Mouse (Mus musculus) hematopoietic stem cell, adult 5-6 weeks (primary cell): ENCODE measurements at regions not wholly inside any gene's neighbourhood (a gene's known extent, or its start where the extent isn't known, plus 50 kb on each side); places are given as distances from the start of the nearest gene placed in this dataset.

Source experiments
- ATAC-seq, 2 experiments: fragments of 125-278 bp in 1 of 2; replicated peaks in 1 of 2; 2 replicates each; pipeline ENCODE4 v1.8.0; 2016 to 2017; ENCODE audit warnings: inconsistent platforms in 2 of 2, mild to moderate bottlenecking in 2 of 2, moderate number of reproducible peaks in 2 of 2, low read depth in 1 of 2, moderate TSS enrichment in 1 of 2; ENCODE audit not compliant: low FRiP score in 2 of 2, poor library complexity in 2 of 2, severe bottlenecking in 2 of 2, insufficient read depth in 1 of 2, low TSS enrichment in 1 of 2

DNA sequence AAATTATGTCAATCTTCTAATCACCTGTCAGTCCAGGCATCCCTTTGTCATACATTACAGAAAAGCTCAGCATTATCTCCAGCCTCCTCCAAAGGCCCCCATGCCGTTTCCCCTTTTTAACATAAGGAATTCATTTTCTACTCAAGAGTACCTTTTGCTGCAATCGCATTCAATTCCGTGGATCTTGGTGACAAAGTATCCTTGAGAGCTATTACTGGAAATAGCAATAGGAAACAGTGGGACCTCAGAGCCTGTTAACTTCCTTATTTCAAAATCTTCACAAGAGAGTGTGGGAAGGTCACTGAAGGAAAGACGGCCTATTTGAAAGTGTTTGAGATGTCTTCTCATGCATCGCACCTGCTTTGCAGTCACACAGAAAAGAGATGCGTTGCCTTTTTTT lies 2811.0 kb upstream of the Gm7489 start:
- peak; percentile 47 for ATAC-seq

DNA sequence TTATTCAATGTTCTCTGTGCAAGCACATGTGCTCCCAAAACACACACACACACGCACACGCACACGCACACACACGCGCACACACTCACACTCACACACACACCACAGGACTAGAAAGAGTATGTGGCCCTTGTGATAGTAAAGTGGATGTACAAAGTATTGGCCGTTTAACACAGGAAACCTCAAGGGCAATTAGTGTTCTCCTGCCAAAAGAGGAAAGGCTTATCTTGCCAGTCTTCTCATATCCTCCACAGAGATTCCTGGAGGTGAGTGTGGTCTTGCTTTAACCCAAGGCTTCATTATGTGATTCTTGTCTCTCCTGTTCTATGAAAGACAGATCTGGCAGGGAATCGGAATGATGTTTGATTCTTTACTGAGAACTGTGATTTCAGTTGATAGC lies 2810.5 kb upstream of the Gm7489 start:
- ATAC-seq: peak; percentile 60 to 85; a peak in 3 of 4 replicates

DNA sequence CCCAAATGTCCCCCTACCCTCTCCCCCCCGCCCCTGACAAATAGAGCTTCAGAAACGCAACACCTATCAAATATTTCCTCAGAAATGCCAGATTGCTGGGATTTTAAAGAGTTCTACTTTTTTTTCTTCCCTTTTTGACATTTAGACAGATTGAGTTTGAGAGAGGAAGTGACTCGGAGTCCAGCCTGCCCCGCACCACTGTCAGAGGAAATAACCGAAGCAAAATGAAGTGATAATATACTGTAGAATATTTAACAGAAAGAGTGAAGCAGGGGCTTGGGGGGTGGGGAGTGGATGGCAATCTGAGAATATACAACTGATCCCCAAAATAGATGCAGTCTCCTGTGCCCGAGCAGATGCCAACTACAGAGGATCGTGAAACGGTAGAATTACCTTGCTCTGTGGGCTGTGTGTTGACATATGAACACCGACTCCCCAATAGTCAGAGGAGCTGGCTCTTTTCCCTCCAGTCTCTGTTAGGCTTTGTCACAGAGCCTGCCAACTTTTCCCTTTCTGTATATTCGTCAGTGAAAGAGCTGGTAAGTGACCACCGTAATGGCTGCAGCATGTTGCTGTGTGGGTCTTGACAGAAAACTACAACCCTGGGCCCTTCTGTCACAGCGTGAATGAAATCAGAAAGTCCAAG lies 2800.9 kb upstream of the Gm7489 start:
- ATAC-seq: peak; percentile 76 to 84

DNA sequence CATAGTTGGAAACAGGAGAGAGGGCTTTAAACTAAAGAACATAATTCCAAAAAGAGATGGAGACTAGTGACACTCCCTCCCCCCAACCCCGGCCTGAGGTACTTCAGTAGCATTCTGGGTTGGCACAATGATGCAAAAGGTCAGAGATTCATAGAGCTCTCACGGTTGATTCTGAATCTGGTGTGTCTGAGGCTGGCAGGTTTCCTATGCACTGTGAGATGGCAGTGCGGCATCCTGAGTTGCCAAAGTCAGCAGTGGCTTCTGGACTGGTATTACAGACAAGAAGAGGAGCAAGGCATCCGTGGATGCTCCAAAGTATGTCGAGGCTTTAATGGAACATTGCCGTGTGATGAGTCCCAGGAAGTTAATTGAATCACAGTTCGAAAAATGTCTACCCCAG lies 2791.8 kb upstream of the Gm7489 start:
- ATAC-seq: no peak

DNA sequence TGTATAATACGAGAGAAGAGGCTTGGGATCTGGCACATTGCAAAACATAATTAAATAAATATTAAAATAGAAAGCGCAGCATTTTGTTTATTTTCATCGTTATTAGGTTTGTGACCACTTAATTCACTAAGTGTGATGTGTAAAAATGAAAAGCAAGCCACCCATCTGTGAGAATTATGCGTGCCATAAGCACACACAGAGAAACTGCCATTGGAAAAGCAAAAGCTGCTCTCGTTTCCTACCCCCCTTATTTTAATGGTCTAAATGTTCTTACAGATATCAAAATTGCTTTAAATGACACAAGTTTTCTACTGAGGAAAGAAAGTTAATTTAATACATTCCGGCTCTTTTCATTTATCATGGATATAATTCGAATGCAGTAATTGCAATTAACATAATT lies 2780.8 kb upstream of the Gm7489 start:
- no peak for ATAC-seq

DNA sequence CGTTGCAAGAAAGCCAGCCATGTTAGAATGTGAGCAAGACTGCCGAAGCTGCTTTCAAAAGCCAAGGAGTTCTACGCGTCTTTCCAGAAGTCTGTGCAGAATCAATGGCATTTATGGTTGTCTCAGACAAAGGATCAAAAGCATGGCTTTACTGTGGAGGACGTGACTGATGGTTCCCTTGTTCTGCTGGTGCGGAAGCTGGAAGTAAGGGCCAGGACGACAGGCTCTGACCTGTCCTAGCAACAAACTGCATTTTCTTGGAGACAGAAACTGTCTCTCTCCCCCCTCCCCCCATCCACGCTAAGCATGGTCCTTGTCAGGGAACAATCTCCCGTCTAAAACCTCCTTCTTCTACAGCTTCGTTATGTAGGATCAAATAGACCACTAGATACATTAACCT lies 2780.3 kb upstream of the Gm7489 start:
- ATAC-seq: no peak

DNA sequence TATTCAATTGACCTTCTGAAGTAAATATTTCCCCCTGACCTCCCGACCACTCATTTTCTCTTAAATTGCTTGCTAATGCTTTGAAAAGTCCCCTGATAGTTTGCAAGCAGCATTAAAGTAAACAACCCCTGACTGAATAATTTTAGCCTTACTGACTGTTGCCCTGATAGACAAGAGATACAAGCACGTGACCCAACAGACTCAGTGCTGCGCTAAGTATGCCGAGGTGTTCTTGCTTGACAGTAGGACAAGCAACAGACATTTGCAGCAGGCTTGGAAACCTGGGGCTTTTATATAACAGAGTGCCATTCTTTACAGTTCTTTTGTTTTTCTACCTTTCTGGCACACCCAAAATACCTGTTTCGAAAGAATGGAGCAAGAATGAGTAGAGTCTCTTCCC lies 2779.9 kb upstream of the Gm7489 start:
- ATAC-seq: no peak

DNA sequence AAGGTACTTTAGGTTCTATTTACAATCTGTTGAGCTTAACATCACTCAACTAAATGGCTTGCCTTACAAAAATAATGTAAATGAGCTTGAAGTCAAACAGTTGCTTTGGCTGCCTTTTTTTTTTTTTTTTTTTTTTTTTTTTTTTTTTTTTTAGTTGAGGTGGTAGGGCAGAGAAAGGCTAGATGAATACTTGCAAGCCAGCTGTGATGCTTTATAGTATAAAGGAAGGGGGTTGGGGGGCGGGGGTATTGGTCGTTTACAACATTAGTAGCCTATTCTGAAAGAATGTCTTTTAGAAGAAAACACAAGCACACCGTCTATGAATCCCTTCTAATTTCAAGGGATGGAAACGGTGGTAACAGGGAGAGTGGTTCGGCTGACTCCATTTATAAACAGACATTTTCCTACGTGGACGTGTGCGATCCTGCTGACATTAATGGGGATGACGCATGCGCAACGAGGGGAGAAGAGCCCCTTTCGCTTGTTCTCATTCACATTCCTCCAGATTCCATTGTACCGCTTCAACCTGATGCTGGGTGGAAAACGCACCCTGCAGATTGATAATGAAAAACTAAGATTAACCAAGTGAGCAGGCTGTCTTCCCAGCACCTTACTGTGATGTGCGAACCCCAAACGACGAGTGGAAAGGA lies 2779.2 kb upstream of the Gm7489 start:
- ATAC-seq: no peak

DNA sequence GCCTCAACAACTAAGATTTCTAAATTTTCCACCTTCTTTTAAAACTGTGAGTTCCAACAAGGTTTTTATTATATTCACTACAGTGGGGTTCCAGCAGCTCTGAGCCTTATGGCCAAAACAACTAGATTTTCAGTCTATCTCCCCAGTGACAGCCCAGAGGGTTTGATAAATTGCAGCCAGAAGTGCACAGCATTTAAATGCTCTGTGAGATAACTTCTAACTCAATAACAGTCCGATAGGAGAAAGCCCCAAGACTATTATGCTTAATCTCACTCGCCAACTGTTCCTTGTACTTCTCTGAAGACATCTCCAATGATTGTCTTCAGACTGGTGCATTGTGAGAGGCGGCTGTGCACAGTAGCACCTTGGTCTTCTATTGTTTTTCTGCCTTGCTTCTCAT lies 2774.5 kb upstream of the Gm7489 start:
- ATAC-seq: no peak

DNA sequence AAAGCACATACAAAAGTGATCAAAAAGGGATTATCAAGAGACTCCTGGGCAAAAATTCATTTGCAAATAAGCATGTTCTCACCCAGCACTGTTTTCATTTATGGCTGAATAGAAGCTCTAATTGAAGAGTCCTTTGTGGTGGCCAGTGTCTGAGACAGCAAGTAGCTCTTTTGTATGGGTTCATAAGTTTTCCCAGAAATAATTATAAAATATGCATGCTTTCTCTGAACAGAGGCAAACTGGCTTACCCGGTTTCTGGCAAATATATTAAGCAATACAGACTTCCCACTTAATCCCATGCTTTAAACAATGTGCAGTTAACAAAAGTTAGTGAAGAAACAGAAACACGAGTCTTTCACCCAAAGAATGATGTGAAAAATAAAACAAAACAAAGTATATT lies 2758.8 kb upstream of the Gm7489 start:
- ATAC-seq: no peak

DNA sequence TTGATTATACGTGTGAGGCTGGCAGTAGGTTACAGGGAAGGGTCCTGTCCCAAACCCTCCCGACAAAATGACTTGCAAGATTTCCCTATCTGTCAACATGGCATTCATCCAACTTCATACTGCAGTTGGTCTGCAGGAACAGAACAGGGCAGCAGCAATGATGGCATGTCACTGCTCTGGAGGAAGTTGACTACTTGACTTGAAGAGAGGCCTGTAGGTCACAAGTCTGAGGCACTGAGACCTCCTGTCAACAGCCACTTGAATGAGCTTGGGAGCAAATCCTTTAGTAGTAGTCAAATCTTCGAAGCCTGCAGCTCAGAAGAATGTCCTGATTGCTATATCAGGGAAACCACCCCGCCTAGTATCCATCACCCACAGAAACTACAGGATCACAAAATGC lies 2753.7 kb upstream of the Gm7489 start:
- peak; percentile 56 to 62; a peak in 3 of 4 replicates for ATAC-seq

DNA sequence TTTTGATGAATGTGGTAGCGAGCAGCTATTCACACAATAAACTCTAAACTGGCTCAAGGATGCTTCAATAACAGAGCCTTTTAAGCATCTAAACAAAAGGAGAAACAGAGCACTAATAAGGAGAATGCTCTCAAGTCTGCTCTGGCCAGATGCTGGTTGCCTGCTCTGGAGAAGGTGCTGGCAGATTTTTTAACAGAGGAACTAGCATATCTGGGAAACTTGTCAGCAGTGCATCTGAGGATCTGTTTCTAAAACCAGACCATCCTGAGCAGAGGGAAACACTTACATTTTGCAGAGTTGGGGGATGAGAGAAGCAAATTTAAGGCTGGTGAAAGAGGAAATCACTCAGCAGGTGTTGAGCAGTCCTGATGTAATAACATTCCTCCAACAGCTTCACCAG lies 2748.6 kb upstream of the Gm7489 start:
- ATAC-seq: peak in 1 of 2 experiments; percentile 22; a peak in 1 of 4 replicates

DNA sequence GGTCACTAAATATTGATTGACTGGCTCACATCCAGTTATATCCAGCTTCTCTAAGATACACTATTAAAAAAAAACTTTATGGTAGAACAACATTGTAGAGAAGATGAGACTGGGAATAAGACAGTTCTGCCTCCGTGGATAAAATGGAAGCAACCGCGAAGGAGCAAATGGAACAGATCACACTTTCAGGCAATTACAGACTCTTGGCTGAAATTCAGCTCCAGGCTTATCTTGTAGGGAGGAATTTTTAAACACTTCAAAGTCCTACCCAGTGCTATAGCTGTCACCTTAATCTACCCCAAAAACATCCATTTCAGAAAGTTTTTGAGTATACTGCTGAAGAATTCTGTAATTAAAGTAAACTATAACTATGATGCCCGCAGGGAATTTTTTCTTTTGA lies 2745.2 kb upstream of the Gm7489 start:
- ATAC-seq: no peak

DNA sequence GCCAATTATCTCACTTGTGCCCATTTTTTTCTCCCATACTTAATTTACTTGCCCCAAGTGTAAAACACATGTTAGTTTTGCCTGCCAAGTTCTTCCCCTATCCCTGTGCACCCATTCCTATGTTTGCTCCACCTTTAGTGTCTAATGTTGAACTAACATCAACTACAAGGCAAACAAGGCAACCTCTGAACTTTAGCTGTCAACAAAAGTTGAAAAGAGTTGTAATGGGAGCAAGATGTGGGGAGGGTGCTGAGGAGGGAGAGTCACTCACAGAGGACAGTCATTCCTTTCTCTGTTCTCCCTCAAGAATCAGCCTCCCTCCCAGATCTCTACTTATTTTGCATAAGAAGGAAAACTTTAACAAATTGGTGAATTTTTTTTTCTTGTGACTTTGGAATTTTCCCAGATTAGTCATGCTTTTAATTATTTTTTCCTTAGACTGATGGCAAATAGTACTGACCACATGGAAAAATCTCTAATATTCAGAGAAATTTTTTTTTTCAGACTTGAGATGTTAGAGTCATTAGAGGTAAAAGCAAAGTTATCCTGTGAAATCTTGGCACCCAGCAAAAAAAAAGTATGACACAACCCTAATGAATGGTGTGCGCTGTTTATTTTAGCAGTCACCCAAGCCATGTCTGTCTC lies 2710.6 kb upstream of the Gm7489 start:
- ATAC-seq: no peak

DNA sequence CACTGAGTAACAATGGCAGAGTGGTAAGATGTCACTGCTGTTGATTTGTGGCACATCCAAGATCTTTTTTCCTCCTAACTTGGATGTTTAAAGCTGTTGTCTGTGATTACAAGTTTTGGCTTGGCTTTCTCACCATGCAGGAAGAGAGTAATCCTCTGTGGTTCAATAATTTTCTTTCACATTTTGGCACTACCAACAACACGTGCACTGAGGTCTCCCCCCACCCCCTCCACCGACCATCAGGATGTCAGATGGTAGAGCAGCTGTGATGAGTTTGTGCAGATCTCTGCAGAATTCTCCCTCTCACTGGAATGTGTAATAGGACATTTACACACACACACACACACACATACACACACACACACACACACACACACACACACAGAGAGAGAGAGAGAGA lies 2708.2 kb upstream of the Gm7489 start:
- ATAC-seq: peak in 1 of 2 experiments; percentile 32; a peak in 1 of 4 replicates

DNA sequence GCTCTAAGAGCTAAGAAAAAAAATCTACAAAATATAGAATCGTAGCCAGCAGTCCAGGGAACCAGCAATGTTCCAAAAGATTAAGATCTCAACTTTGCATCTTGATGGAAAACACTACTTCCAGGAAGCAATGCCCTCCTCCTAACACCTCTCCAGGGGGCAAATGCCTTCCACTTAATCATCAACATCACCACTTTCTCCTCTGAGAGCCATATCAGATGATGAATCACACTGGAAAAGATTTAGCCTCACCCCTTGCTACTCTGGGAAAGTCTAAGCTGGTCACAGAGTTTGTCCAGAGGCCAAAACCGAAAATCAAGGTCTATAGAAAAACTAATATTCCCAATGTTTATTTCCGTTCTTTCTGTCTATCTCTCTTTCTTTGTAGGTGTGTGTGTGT lies 2695.6 kb upstream of the Gm7489 start:
- no peak for ATAC-seq

DNA sequence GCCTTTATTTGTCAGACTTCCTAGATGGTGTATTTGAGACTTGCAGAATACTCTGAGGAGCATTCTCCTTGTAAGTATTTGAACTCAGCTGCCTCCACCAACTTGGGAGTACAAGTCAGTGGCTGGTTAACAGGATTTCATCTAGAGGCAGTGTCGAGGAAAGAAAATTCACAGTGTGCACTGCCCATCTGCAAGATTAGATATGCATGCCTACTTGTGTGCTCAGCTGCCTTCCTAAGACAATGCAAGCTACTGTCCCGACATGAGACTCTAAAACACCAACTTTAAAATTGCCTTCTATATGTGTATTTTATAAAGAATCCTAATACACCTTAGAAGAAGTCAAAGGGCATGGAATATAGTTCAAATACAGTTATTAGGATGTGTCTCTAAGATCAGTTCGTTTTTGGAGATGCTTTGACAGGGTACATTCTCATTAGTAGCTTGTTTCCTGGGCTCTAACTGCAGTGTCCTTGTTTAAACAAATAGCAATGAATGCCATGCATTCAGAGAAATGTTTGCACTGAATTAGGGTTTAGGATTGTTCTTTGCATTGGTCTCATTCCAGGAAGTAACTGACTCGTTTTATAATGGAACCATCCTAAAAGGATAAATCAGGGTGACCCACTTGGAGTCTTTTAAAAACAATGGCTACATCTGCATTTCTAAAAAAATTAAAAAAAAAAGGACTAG lies 2687.1 kb upstream of the Gm7489 start:
- no peak for ATAC-seq

DNA sequence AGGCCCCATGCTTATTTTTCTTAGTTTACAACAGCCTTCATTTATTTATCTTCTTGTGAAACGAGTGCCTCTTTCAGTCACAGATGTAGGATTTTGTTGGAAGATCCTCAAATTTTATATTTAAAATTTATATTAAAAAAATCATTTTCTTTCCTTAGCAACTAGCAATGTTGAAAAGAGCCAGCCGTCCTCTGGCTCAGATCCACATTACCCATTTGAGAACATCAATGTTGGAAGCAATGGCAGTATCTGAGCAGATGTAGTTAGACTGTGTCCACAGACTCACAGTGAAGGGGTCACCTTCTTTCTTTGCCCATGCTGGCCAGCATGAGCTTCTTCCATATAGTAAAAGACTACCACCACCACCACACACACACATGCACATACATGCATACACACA lies 2681.4 kb upstream of the Gm7489 start:
- ATAC-seq: no peak
